Comparison of ENCODE assay signal across 8 mouse cellular contexts in the genomic region with DNA sequence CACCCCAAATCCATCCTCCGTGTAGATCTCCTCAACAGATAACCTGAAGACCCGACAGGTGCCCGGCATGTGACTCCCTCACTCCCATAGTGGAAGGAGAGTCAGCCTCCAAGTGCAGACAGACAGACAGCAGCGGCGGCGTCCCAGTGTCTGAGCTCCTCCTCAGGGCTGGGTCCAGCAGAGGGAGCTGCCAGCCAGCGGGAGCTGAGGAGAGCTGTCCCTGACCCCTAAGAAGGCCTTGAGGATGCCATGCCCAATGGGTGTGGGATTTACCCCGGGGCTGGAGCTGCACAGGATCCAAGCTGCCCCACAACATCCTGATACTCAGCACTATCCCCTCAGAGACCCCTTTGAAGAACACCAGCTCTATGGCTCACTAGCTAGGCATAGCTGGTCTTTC.
A peak's percentile ranks its signal among the peaks of the same experiment; 100 is the strongest.
DNase-seq lines count a peak whose midpoint lies in the region; ATAC-seq lines count a peak whose summit lies in the region.

No protein-coding gene starts in this region.

- 43% methylated on average over 8 of the region's 8 CpGs for WGBS in neural tube, embryonic 14.5 days

- H3K4me3 ChIP-seq in neural tube, embryonic 14.5 days (ENCODE audit: low read depth, low read length) = no peak overlapping the region

- intact Hi-C loops in left cerebral cortex, postnatal 4 days (cut with DNase I) = no loop called here
- intact Hi-C loops in gastrocnemius, postnatal 36 days (cut with DNase I) = loop anchor here (1.0 to 5.0 kb wide), 2 partner anchors 101 to 184 kb away; a partner anchor contains a TSS

- peak; percentile 49; the same call in 1 of the 2 replicates for ATAC-seq in neural tube, embryonic 14.5 days (ENCODE audit: low read depth)

- no peaks in the 10 kb centered on the region for H3K27me3 ChIP-seq in neural tube, embryonic 14.5 days (ENCODE audit: control insufficient read depth, insufficient read depth, low read length)

- peak; percentile 27 for DNase-seq in left cerebral cortex, postnatal 4 days
- DNase-seq in left cerebral cortex, adult 11 months (ENCODE audit: low spot score) = no peak
- DNase-seq in adrenal gland, adult 2 months = peak; percentile 88
- peak; percentile 57 to 74 for DNase-seq in gastrocnemius, postnatal 36 days
- peak; percentile 72 for DNase-seq in kidney, adult 9 months
- no peak for DNase-seq in frontal cortex, postnatal 25 days (ENCODE audit: low spot score in 2 of 2)
- DNase-seq in spleen, postnatal 36 days (ENCODE audit: low spot score in 2 of 2) = no peak

- H3K36me3 ChIP-seq in neural tube, embryonic 14.5 days (ENCODE audit: control insufficient read depth, insufficient read depth, low read length) = no peaks in the 10 kb centered on the region

- H3K9me3 ChIP-seq in neural tube, embryonic 14.5 days (ENCODE audit: control insufficient read depth, low read length) = no peaks in the 10 kb centered on the region

- H3K27ac ChIP-seq in neural tube, embryonic 14.5 days (ENCODE audit: low read depth, low read length) = no peak overlapping the region

- no peak overlapping the region for H3K4me2 ChIP-seq in neural tube, embryonic 14.5 days (ENCODE audit: low read depth, low read length)

- no peak overlapping the region for H3K9ac ChIP-seq in neural tube, embryonic 14.5 days (replicated peaks; ENCODE audit: low read depth, low read length)

- H3K4me1 ChIP-seq in neural tube, embryonic 14.5 days (ENCODE audit: control insufficient read depth, insufficient read depth, low read length) = no peaks in the 10 kb centered on the region

Comparison
In these comparisons a context has a peak if more than half of its experiments do, and no peak if none do; other contexts are left out.
1. DNase-seq: peak in left cerebral cortex, postnatal 4 days (single experiment), adrenal gland, adult 2 months (single experiment), gastrocnemius, postnatal 36 days (2 of 2) and kidney, adult 9 months (single experiment); none in left cerebral cortex, adult 11 months (single experiment), frontal cortex, postnatal 25 days (0 of 2) and spleen, postnatal 36 days (0 of 2).